Mouse (Mus musculus) neural tube, embryonic 13.5 days (tissue): ENCODE results near the gene Ppef1. TPM values are rescaled to one million over a fixed set of nuclear protein-coding genes. Genes with fewer than 3 reads are reported as not detected.

ENCODE experiments used
- ATAC-seq: fragments of 200-750 bp; cut with Nextera tagmentation; 2 replicates; pipeline ENCODE4 v1.8.0; 2017; ENCODE audit warnings: low read depth, mild to moderate bottlenecking, moderate TSS enrichment, moderate library complexity
- H3K27ac ChIP-seq: fragments of 300-500 bp; sonication (generic); replicated peaks from 2 replicates; pipeline ENCODE4 v1.5.1; 2015; ENCODE audit warnings: moderate library complexity, mild to moderate bottlenecking, inconsistent platforms
- H3K27me3 ChIP-seq: fragments of 300-500 bp; sonication (generic); 2 replicates; pipeline ENCODE4 v1.6.1; 2015; ENCODE audit warnings: mild to moderate bottlenecking, inconsistent platforms
- H3K36me3 ChIP-seq: fragments of 300-500 bp; sonication (generic); 2 replicates; pipeline ENCODE4 v1.6.1; 2015; ENCODE audit warnings: mild to moderate bottlenecking, inconsistent platforms
- H3K4me1 ChIP-seq: fragments of 300-500 bp; sonication (generic); replicated peaks from 2 replicates; pipeline ENCODE4 v1.6.1; 2015; ENCODE audit warnings: inconsistent platforms
- H3K4me2 ChIP-seq: fragments of 300-500 bp; sonication (generic); 2 replicates; pipeline ENCODE4 v1.6.1; 2015; ENCODE audit warnings: inconsistent platforms, mild to moderate bottlenecking, moderate library complexity
- H3K4me3 ChIP-seq: fragments of 300-500 bp; sonication (generic); 2 replicates; pipeline ENCODE4 v1.5.1; 2015; ENCODE audit warnings: mild to moderate bottlenecking, inconsistent platforms
- H3K9ac ChIP-seq: fragments of 300-500 bp; sonication (generic); 2 replicates; pipeline ENCODE4 v1.6.1; 2015; ENCODE audit warnings: moderate library complexity, mild to moderate bottlenecking, inconsistent platforms
- H3K9me3 ChIP-seq: fragments of 300-500 bp; sonication (generic); 2 replicates; pipeline ENCODE4 v1.6.1; 2016; ENCODE audit warnings: inconsistent platforms
- WGBS: fragments of 180-500 bp; shearing (Covaris S2); methylation state at CpG from one replicate; pipeline ENCODE4 v1.1.7; 2015; 5-methylcytosine and 5-hydroxymethylcytosine counted together
- polyA plus RNA-seq: library from polyadenylated mRNA; unstranded; fragments of >200 nt; fragmentation: Nextera tagmentation; extraction: Ambion mirVana; gene quantifications from 2 replicates; pipeline ENCODE4 v1.2.1, GENCODE M21; 2015

The Ppef1 gene
- polyA plus RNA-seq, 1 experiment from 2014 or later, result 28.5 TPM

DNA sequence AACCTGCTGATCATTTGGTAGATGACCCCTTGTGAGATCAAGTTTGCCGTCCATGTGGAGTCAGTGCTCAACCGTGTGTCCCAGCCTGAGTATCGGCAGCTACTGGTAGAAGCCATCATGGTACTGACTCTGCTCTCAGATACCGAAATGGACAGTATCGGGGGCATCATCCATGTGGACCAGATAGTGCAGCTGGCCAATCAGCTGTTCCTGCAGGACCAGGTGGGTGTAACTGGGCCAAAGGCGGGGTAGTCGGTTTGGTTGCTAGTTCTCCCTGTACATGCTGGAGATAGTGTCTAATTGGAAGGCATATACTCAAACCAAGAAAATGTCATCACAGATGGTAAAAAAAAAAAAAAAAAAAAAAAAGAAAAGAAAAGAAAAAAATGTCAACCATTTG, 145.4 kb downstream of the Ppef1 start:
- Histone ChIP-seq H3K4me3 (no peak overlapping the region), H3K9me3 (no peaks in the 10 kb centered on the region)
- 95% methylated on average over 7 of the region's 7 CpGs for WGBS

DNA sequence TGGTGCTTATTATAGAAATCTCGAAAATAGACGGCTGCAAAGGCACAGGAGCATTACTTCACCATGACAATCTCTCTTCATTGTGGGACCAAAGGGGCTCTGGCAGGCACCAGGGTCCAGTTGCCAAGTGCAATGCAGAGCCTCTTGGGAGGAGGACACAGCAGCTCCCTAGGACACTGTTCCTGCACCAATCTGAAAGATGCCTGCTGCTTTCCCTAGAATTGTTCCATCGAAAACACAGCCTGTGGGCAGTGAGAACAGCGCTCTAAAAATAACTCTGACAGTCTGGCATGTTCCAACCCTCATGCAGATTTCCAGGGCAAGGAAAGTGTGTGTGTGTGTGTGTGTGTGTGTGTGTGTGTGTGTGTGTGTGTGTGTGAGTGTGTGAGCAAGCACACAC, 147.0 kb downstream of the Ppef1 start:
- no peaks in the 10 kb centered on the region for H3K4me1 ChIP-seq
- H3K9ac ChIP-seq, result no peak overlapping the region
- no peak overlapping the region for H3K4me2 ChIP-seq
- ATAC-seq, result no peak
- WGBS, result 87% methylated on average over 4 of the region's 4 CpGs
- H3K27me3 ChIP-seq, result peaks cover 34% of the 10 kb centered on the region
- no peak overlapping the region for H3K27ac ChIP-seq
- no peak overlapping the region for H3K4me3 ChIP-seq
- no peaks in the 10 kb centered on the region for H3K36me3 ChIP-seq
- H3K9me3 ChIP-seq, result no peaks in the 10 kb centered on the region

More for the DNA sequence above, 145.4 kb downstream of the Ppef1 start:
- no peak for ATAC-seq
- H3K4me1 ChIP-seq, result no peaks in the 10 kb centered on the region
- no peak overlapping the region for H3K9ac ChIP-seq
- no peaks in the 10 kb centered on the region for H3K36me3 ChIP-seq
- H3K27ac ChIP-seq, result no peak overlapping the region
- no peak overlapping the region for H3K4me2 ChIP-seq
- peaks cover 28% of the 10 kb centered on the region for H3K27me3 ChIP-seq

DNA sequence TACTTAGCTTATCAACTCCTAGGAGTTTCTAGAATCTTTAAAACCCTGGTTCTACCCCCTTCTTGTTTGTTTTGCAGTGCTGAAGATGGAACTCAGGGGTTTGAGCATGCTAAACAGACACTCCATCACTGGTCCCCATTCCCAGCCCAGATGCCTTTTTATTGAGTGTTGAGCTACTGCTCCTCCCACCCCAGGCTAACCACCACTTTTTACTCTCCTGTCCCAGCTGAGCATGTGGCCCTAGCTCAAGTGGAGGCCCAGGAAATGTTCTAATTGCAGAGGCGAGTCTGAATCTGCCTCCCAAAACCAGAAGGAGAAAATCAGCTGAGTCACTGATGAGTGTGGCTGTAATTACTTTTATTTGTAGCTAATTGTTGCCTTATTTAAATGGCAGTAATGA, 150.5 kb downstream of the Ppef1 start:
- Histone ChIP-seq H3K36me3 (no peaks in the 10 kb centered on the region), H3K4me3 (no peak overlapping the region), H3K9ac (no peak overlapping the region), H3K4me2 (no peak overlapping the region), H3K27ac (no peak overlapping the region), H3K4me1 (no peaks in the 10 kb centered on the region), H3K27me3 (peaks cover 31% of the 10 kb centered on the region), H3K9me3 (no peaks in the 10 kb centered on the region)
- ATAC-seq, result no peak
- WGBS, result 57% methylated on average over 1 of the region's 1 CpGs

DNA sequence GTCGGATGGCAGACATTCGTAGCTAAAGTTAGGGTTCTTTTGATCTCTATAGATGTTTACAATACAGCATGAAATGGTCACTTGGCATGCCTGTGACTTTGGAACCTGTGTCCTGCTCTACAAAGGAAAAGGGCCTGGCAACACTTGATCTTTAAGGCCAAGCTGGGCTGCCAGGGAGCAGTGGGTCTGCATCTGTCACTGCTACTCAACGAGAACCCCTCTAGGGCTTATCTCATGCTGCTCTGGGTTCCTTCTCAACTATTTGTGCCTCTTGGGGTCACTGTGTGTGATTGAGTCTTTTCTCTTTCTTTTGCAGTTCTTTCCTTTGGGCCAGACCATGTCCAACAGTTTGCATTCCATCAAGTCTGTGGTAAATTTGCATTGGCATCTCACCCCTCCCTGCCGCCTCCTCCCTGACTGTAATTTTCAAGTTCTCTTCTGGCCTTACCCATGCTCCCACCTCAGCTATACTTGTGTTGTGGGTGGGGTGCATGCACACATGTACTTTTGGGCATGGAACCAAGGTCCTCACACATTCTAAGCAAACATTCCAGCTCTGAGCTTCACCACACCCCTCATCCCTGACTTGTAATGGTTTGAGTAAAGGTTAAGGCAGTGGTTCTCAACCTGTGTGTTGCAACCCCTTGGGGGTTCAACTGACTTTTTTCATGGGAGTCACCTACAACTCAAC, 151.3 kb downstream of the Ppef1 start:
- H3K4me2 ChIP-seq, result no peak overlapping the region
- no peak overlapping the region for H3K4me3 ChIP-seq
- H3K4me1 ChIP-seq, result no peaks in the 10 kb centered on the region
- H3K27me3 ChIP-seq, result peaks cover 31% of the 10 kb centered on the region
- ATAC-seq, result no peak
- no peaks in the 10 kb centered on the region for H3K36me3 ChIP-seq
- WGBS, result 87% methylated on average over 4 of the region's 4 CpGs
- H3K9ac ChIP-seq, result no peak overlapping the region
- no peak overlapping the region for H3K27ac ChIP-seq
- H3K9me3 ChIP-seq, result no peaks in the 10 kb centered on the region

DNA sequence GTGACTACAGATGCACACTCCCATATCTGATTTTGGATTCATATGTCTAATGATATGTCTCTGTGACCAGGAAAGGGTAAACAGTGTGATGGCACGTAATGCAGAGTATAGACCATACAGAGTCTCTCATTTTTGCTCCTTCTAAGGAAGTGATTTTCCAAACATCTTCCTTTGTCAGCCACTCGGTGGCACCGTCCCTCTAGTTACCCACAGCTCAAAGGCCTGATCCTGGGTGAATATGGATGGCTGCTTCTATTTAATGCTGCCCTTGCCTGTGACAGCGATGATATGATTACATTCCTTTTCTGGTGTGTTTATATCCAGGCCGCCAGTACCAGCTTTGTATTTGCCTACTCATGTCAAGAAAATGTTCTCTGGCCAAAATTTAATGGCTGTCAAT, 152.0 kb downstream of the Ppef1 start:
- no peak overlapping the region for H3K4me3 ChIP-seq
- no peak for ATAC-seq
- 73% methylated on average over 5 of the region's 5 CpGs for WGBS

More for the DNA sequence above, 152.0 kb downstream of the Ppef1 start:
- Histone ChIP-seq H3K4me2 (no peak overlapping the region), H3K36me3 (no peaks in the 10 kb centered on the region; the same call in 1 of the 2 replicates), H3K27ac (no peak overlapping the region), H3K27me3 (peaks cover 33% of the 10 kb centered on the region), H3K4me1 (no peaks in the 10 kb centered on the region), H3K9ac (no peak overlapping the region), H3K9me3 (no peaks in the 10 kb centered on the region)

Other genes with a start within 250 kb of the Ppef1 start
- 12.6 and 13.4 TPM in 2 replicates for gene Phka2, start 233.6 kb downstream of the Ppef1 start, polyA plus RNA-seq
- gene Rs1, start 32.2 kb upstream of the Ppef1 start, polyA plus RNA-seq, result 0.03 TPM in 1 of 2 replicates, not detected in the other
- 0.10 and 0.29 TPM in 2 replicates for gene Gja6, start 171.3 kb upstream of the Ppef1 start, polyA plus RNA-seq